Mouse (Mus musculus): Measurements from ENCODE around the gene Actrt2. TPM values are rescaled to one million over a fixed set of nuclear protein-coding genes. Genes with fewer than 3 reads are reported as not detected.

Gene Actrt2
- polyA plus RNA-seq (2017; shearing (Covaris generic)), result not detected

DNA sequence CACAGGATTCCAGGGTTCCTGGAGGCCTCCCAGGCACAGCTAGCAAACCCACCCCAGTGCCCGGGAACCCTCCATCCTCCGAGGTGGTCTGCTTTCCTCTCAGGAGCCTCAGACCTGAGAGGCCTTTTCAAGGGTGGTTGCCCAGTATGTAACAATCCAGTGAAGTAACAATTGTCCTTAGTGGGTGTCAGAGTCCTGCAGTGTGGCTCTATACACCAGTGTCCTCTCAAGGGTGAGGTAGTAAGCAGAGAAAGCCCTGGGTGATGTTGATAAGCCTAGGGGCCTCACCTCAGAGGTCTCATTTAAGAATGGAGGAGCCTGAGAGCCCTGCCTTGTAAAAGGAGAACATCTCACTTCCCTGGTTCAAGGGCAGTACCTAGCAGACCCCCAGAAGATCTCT is at the start of gene Actrt2:
TSS of gene Actrt2 (minus strand) at position 101 of the 400 bp plus-strand sequence.

GRCm38 (mm10) chr4:154636721-154637311 is 30.9 kb downstream of the Actrt2 start, which contains the start of gene Prdm16:
Gene Prdm16, minus strand, starts transcription at chr4:154636873.

Other genes starting within 250 kb of the Actrt2 start
- 8.3 TPM for gene Prdm16, start 31.0 kb downstream of the Actrt2 start, polyA plus RNA-seq (2017; shearing (Covaris generic))
- gene Ttc34, start 169.6 kb upstream of the Actrt2 start, polyA plus RNA-seq (2017; shearing (Covaris generic)), result not detected
- gene Mmel1, start 201.7 kb upstream of the Actrt2 start, polyA plus RNA-seq (2017; shearing (Covaris generic)), result not detected
- 7.3 TPM for gene Fam213b, start 231.3 kb upstream of the Actrt2 start, polyA plus RNA-seq (2017; shearing (Covaris generic))